Mouse (Mus musculus): Measurements from ENCODE around the gene Serpine1. TPM values are rescaled to one million over a fixed set of nuclear protein-coding genes. Genes with fewer than 3 reads are reported as not detected.

The Serpine1 gene
- polyA plus RNA-seq, 1 experiment from 2014 or later = 0.86 TPM

GRCm38 (mm10) chr5:137029643-137030415 is 42.2 kb downstream of the Serpine1 start:
- WGBS = under 1% methylated on average over 52 of the region's 52 CpGs
- Histone ChIP-seq H3K36me3 (no peaks in the 10 kb centered on the region), H3K4me2 (peak overlapping the region; percentile 63), H3K27me3 (peaks cover 77% of the 10 kb centered on the region), H3K27ac (no peak overlapping the region), H3K9ac (no peak overlapping the region), H3K4me1 (peaks cover 27% of the 10 kb centered on the region), H3K9me3 (no peaks in the 10 kb centered on the region), H3K4me3 (peak overlapping the region; percentile 24)
- peak; percentile 68; the same call in 1 of the 2 replicates for ATAC-seq (ENCODE audit: borderline replicate concordance, extremely low read depth, low FRiP score, low TSS enrichment)

GRCm38 (mm10) chr5:137029273-137029585 is 42.8 kb downstream of the Serpine1 start:
- no peak overlapping the region for H3K4me3 ChIP-seq
- H3K27me3 ChIP-seq = peaks cover 83% of the 10 kb centered on the region
- no peak overlapping the region for H3K27ac ChIP-seq
- peak overlapping the region; percentile 63 for H3K4me2 ChIP-seq
- no peaks in the 10 kb centered on the region for H3K36me3 ChIP-seq
- no peaks in the 10 kb centered on the region for H3K9me3 ChIP-seq
- H3K4me1 ChIP-seq = peaks cover 27% of the 10 kb centered on the region
- 0% methylated on average over 8 of the region's 8 CpGs for WGBS
- no peak overlapping the region for H3K9ac ChIP-seq
- no peak for ATAC-seq (ENCODE audit: borderline replicate concordance, extremely low read depth, low FRiP score, low TSS enrichment)

- no peak overlapping the region for H3K4me3 ChIP-seq
- peaks cover 27% of the 10 kb centered on the region for H3K4me1 ChIP-seq
- ATAC-seq (ENCODE audit: borderline replicate concordance, extremely low read depth, low FRiP score, low TSS enrichment) = no peak
- no peaks in the 10 kb centered on the region for H3K9me3 ChIP-seq
- peaks cover 88% of the 10 kb centered on the region for H3K27me3 ChIP-seq
- no peak overlapping the region for H3K9ac ChIP-seq
- no peak overlapping the region for H3K27ac ChIP-seq
- H3K4me2 ChIP-seq = peak overlapping the region; percentile 63; the same call in 1 of the 2 replicates
- H3K36me3 ChIP-seq = no peaks in the 10 kb centered on the region
- 7% methylated on average over 29 of the region's 29 CpGs for WGBS
Measured at GRCm38 (mm10) chr5:137028561-137029272, 43.4 kb downstream of the Serpine1 start.

GRCm38 (mm10) chr5:137026092-137026491 is 46.0 kb downstream of the Serpine1 start, which contains the start of gene Vgf:
Gene Vgf (plus strand): TSS chr5:137026392.
- ATAC-seq (ENCODE audit: borderline replicate concordance, extremely low read depth, low FRiP score, low TSS enrichment) = no peak
- H3K4me1 ChIP-seq = peaks cover 12% of the 10 kb centered on the region

GRCm38 (mm10) chr5:137025132-137025531 is 46.9 kb downstream of the Serpine1 start:
- H3K36me3 ChIP-seq = no peaks in the 10 kb centered on the region
- peak overlapping the region; percentile 25; the same call in 1 of the 2 replicates for H3K4me2 ChIP-seq
- H3K9me3 ChIP-seq = no peaks in the 10 kb centered on the region
- H3K9ac ChIP-seq = no peak overlapping the region
- H3K27me3 ChIP-seq = peaks cover 63% of the 10 kb centered on the region
- H3K27ac ChIP-seq = no peak overlapping the region
- H3K4me1 ChIP-seq = peaks cover 8% of the 10 kb centered on the region
- no peak overlapping the region for H3K4me3 ChIP-seq
- no peak for ATAC-seq (ENCODE audit: borderline replicate concordance, extremely low read depth, low FRiP score, low TSS enrichment)
- under 1% methylated on average over 23 of the region's 23 CpGs for WGBS

More at GRCm38 (mm10) chr5:137026092-137026491, 46.0 kb downstream of the Serpine1 start, which contains the start of gene Vgf:
- Histone ChIP-seq H3K27me3 (peaks cover 73% of the 10 kb centered on the region), H3K4me2 (peak within 1 kb of the TSS; percentile 25; the same call in 1 of the 2 replicates), H3K4me3 (no peak within 1 kb of the TSS), H3K27ac (no peak within 1 kb of the TSS), H3K9ac (no peak within 1 kb of the TSS), H3K36me3 (no peaks in the 10 kb centered on the region), H3K9me3 (no peaks in the 10 kb centered on the region)
- 14% methylated on average over 4 of the region's 4 CpGs for WGBS

GRCm38 (mm10) chr5:137024318-137024717 is 47.8 kb downstream of the Serpine1 start:
- H3K9me3 ChIP-seq = no peaks in the 10 kb centered on the region
- H3K4me2 ChIP-seq = no peak overlapping the region
- no peak overlapping the region for H3K27ac ChIP-seq
- H3K4me3 ChIP-seq = no peak overlapping the region
- no peaks in the 10 kb centered on the region for H3K36me3 ChIP-seq
- 46% methylated on average over 3 of the region's 3 CpGs for WGBS
- H3K4me1 ChIP-seq = peaks cover 1% of the 10 kb centered on the region; the same call in 1 of the 2 replicates
- H3K27me3 ChIP-seq = peaks cover 55% of the 10 kb centered on the region
- no peak for ATAC-seq (ENCODE audit: borderline replicate concordance, extremely low read depth, low FRiP score, low TSS enrichment)
- H3K9ac ChIP-seq = no peak overlapping the region

GRCm38 (mm10) chr5:137015913-137016312 is 56.2 kb downstream of the Serpine1 start:
- WGBS = 77% methylated on average over 3 of the region's 3 CpGs
- no peak overlapping the region for H3K27ac ChIP-seq

GRCm38 (mm10) chr5:137012401-137012950 is 59.6 kb downstream of the Serpine1 start:
- 70% methylated on average over 15 of the region's 15 CpGs for WGBS
- no peak overlapping the region for H3K27ac ChIP-seq
- H3K4me3 ChIP-seq = no peak overlapping the region
- H3K4me1 ChIP-seq = no peaks in the 10 kb centered on the region
- no peaks in the 10 kb centered on the region for H3K27me3 ChIP-seq
- ATAC-seq (ENCODE audit: borderline replicate concordance, extremely low read depth, low FRiP score, low TSS enrichment) = no peak
- no peaks in the 10 kb centered on the region for H3K36me3 ChIP-seq
- H3K9ac ChIP-seq = no peak overlapping the region
- H3K4me2 ChIP-seq = no peak overlapping the region
- H3K9me3 ChIP-seq = no peaks in the 10 kb centered on the region

More at GRCm38 (mm10) chr5:137015913-137016312, 56.2 kb downstream of the Serpine1 start:
- no peaks in the 10 kb centered on the region for H3K9me3 ChIP-seq
- H3K9ac ChIP-seq = no peak overlapping the region
- no peak overlapping the region for H3K4me3 ChIP-seq
- no peaks in the 10 kb centered on the region for H3K36me3 ChIP-seq
- no peak overlapping the region for H3K4me2 ChIP-seq
- no peak for ATAC-seq (ENCODE audit: borderline replicate concordance, extremely low read depth, low FRiP score, low TSS enrichment)
- H3K27me3 ChIP-seq = no peaks in the 10 kb centered on the region; the same call in 1 of the 2 replicates
- no peaks in the 10 kb centered on the region for H3K4me1 ChIP-seq

Other genes starting within 250 kb of the Serpine1 start
- gene Col26a1, start 189.1 kb downstream of the Serpine1 start, polyA plus RNA-seq (2015; fragmentation: Nextera tagmentation; extraction: Ambion mirVana) = 12.1 and 13.5 TPM in 2 replicates
- gene Ift22, start 164.1 kb downstream of the Serpine1 start, polyA plus RNA-seq (2015; fragmentation: Nextera tagmentation; extraction: Ambion mirVana) = 84.6 and 87.1 TPM in 2 replicates
- 291 and 292 TPM in 2 replicates for gene Fis1, start 119.0 kb downstream of the Serpine1 start, polyA plus RNA-seq (2015; fragmentation: Nextera tagmentation; extraction: Ambion mirVana)
- gene Cldn15, start 105.7 kb downstream of the Serpine1 start, polyA plus RNA-seq (2015; fragmentation: Nextera tagmentation; extraction: Ambion mirVana) = 4.7 and 5.1 TPM in 2 replicates
- gene Plod3, start 85.2 kb downstream of the Serpine1 start, polyA plus RNA-seq (2015; fragmentation: Nextera tagmentation; extraction: Ambion mirVana) = 55.9 and 58.9 TPM in 2 replicates
- 101 and 102 TPM in 2 replicates for gene Znhit1, start 84.2 kb downstream of the Serpine1 start, polyA plus RNA-seq (2015; fragmentation: Nextera tagmentation; extraction: Ambion mirVana)
- 0.11 and 0.19 TPM in 2 replicates for gene Vgf, start 45.9 kb downstream of the Serpine1 start, polyA plus RNA-seq (2015; fragmentation: Nextera tagmentation; extraction: Ambion mirVana)
- 202 and 206 TPM in 2 replicates for gene Ap1s1, start 26.1 kb downstream of the Serpine1 start, polyA plus RNA-seq (2015; fragmentation: Nextera tagmentation; extraction: Ambion mirVana)
- gene Trim56, start 43.9 kb upstream of the Serpine1 start, polyA plus RNA-seq (2015; fragmentation: Nextera tagmentation; extraction: Ambion mirVana) = 9.8 and 10.5 TPM in 2 replicates
- not detected in 2 replicates for gene Muc3, start 77.1 kb upstream of the Serpine1 start, polyA plus RNA-seq (2015; fragmentation: Nextera tagmentation; extraction: Ambion mirVana)
- gene Muc3a, start 140.1 kb upstream of the Serpine1 start, polyA plus RNA-seq (2015; fragmentation: Nextera tagmentation; extraction: Ambion mirVana) = 0.20 TPM in 1 of 2 replicates, not detected in the other
- 1.8 and 3.9 TPM in 2 replicates for gene Ache, start 215.3 kb upstream of the Serpine1 start, polyA plus RNA-seq (2015; fragmentation: Nextera tagmentation; extraction: Ambion mirVana)
- 5.3 and 5.8 TPM in 2 replicates for gene Ufsp1, start 222.4 kb upstream of the Serpine1 start, polyA plus RNA-seq (2015; fragmentation: Nextera tagmentation; extraction: Ambion mirVana)
- 145 and 155 TPM in 2 replicates for gene Srrt, start 235.4 kb upstream of the Serpine1 start, polyA plus RNA-seq (2015; fragmentation: Nextera tagmentation; extraction: Ambion mirVana)
- gene Trip6, start 242.1 kb upstream of the Serpine1 start, polyA plus RNA-seq (2015; fragmentation: Nextera tagmentation; extraction: Ambion mirVana) = 95.9 and 96.3 TPM in 2 replicates